Mouse (Mus musculus) neutrophil, adult 5-6 weeks (primary cell): ENCODE data around the gene Tvp23a. TPM values are rescaled to one million over a fixed set of nuclear protein-coding genes. Genes with fewer than 3 reads are reported as not detected.

Experiments
- ATAC-seq: fragments of 151-379, 151-347 bp; 2 replicates; pipeline ENCODE4 v1.8.0; 2017; ENCODE audit warnings: mild to moderate bottlenecking, moderate TSS enrichment; ENCODE audit not compliant: insufficient number of reproducible peaks, poor library complexity, low FRiP score, severe bottlenecking; ENCODE audit errors: extremely low read depth
- total RNA-seq: library from RNA; stranded (forward); fragments of 200-1000 nt; gene quantifications from 2 replicates; pipeline ENCODE4 v1.2.3, GENCODE M21; 2017

Gene Tvp23a
- total RNA-seq, 1 experiment from 2014 or later: 0.23 TPM

GRCm38 (mm10) chr16:10411764-10412746, 35.1 kb downstream of the Tvp23a start, which contains the start of gene Nubp1:
Nubp1 (plus strand) TSS chr16:10411948.
- peak; percentile 89 for ATAC-seq

GRCm38 (mm10) chr16:10399160-10399559, 48.0 kb downstream of the Tvp23a start:
- ATAC-seq: peak; percentile 74; the same call in 1 of the 2 replicates

DNA sequence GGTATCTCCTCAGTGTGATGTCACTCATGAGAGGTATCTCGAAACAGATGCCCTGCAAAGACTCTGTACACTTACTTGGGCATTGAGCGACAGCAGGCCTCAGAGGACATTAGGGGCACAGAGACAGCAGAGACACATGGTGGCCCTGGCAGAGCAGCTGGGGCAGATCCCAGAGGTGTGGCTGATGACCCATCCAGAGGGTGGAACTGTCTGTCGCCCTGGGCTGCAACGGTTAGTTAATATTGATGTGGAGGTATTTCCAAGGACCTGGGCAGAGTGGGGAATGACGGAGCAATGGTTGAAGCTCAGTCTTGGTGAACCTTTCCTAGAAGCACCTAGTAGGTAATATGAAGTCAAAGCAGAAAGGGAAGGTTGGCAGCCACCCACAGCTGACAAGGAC, 48.4 kb downstream of the Tvp23a start:
- ATAC-seq: no peak

DNA sequence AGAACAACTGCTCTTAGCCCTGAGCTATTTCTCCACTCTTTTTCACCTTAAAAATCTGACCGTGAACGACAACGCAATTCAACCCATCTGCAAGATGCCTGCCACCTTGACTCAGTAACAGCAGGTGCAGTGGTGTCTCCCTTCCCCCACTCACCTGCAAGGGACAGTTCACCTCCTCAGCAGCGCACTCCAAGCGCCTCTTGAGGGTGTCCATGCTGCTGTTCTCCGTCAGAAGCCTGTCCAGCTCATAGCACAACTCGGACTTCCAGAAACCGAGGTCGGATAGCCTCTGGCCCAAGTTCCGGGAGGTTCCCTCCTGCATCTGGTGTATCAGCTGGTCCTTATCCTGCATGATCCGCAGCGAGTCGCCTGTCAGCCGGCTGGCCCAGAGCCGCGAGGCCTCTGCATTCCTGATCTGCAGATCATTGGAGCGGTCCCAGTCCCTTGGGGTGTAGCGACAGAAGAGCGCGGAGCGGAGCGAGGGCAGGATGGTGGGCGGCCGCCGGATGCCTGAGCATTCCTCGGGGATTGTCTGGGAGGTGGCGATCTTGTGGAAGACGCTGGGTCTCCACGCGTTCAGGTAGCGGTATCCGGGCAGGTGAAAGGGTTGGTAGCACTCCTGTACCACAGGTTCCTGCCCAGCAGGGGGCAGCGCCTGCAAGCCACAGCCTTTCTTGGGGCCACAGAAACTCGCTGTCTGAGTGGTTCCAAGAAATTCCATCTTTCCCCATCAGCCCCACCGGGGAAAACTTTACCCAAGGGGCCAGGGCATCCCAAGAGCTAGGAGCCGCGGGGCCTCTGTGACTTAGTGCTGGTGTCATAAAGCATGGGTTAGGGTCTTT, 52.2 kb downstream of the Tvp23a start, which contains the start of gene Tekt5:
Gene Tekt5, minus strand, starts transcription at position 792 of the 842 bp plus-strand sequence.
- ATAC-seq: peak; percentile 37; the same call in 1 of the 2 replicates

DNA sequence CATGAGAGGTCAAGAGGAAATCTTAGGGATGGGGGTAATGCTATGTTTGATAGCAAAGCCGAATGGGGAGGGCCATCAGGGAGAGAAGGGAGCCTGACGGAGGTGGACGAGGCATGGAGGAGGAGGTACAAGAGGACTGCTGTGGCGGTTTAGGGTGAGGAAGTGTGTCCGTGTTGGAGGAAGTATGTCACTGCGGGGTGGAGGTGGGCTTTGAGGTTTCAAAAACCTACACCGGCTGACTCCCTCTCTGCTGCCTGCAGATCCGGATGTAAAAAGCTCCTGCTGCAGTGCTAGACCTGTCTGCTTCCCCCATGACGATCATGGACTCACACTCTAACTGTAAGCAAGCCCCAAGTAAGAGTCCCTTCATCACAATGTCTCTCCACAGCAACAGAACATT, 54.6 kb downstream of the Tvp23a start:
- no peak for ATAC-seq

GRCm38 (mm10) chr16:10388634-10389365, 58.4 kb downstream of the Tvp23a start:
- no peak for ATAC-seq

- ATAC-seq: no peak
Measured at GRCm38 (mm10) chr16:10385261-10385660, 61.9 kb downstream of the Tvp23a start.

GRCm38 (mm10) chr16:10384544-10384943, 62.6 kb downstream of the Tvp23a start:
- no peak for ATAC-seq

DNA sequence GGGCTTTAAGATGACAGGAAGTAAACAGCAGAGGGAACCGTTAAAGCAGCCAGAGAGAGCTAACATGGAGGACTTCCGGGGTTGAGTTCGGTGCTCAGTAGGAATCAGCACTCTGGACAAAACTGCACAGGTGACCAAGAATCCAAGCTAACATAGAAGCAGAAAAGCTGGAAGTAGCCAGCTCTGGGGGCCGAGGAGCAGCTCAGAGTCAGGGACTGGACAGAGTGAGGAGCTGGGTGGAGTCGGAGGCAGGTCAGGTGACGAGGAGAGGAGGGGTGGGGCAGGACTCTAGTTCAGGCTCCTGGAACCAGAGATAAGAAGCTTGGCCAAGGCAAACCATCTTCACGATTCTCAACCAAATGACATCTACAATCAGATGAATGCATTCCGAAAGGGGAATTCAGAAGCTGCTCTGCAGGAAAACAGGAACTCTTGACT, 63.1 kb downstream of the Tvp23a start:
- peak; percentile 52; the same call in 1 of the 2 replicates for ATAC-seq

DNA sequence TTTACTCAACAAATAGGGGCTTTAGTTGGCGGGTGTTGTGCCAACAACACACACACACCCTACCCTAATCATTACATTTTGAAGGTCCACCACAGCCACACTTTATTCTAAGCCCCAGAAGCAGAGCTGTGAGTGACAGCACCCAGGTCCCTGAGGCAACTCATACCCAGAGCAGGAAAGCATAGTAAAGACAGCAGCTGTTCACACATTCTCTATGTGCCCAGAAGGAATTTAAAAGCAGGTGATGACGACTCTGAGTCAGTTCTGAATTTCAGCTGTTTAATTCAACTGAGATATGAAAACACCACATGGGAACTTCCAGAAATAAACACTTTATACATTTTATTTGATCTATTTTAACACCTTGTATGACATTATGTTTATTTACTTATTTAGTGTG, 67.6 kb downstream of the Tvp23a start:
- no peak for ATAC-seq

- no peak for ATAC-seq
Measured at GRCm38 (mm10) chr16:10377286-10377685, 69.9 kb downstream of the Tvp23a start.

GRCm38 (mm10) chr16:10374254-10375011, 72.7 kb downstream of the Tvp23a start:
- ATAC-seq: no peak

DNA sequence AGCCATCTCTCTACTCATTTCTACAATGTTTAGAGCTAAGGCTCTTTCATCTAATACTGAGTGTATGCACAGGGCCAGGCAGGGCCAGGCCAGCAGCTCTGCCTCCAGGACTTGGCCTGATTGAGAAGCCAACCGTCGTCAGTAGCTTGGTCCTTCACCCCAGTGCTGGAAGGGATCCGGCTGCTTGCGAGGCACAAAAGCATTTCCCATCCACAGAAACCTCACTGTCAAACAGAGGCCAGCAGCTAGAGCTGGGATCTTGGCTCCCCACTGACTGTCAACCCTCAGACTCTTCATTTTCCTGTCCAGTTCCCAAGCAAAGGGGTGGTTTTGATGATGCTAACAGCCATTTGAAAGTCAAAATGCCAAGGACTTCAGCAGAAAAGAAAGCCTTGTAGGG, 74.8 kb downstream of the Tvp23a start:
- no peak for ATAC-seq

Other genes starting within 250 kb of the Tvp23a start
- gene Emp2, start 133.4 kb downstream of the Tvp23a start, total RNA-seq: 0.23 TPM in 1 of 2 replicates, not detected in the other
- gene Tekt5, start 51.9 kb downstream of the Tvp23a start, total RNA-seq: 0.23 TPM in 1 of 2 replicates, not detected in the other
- 44.9 and 49.1 TPM in 2 replicates for gene Nubp1, start 35.4 kb downstream of the Tvp23a start, total RNA-seq
- 137 and 148 TPM in 2 replicates for gene Ciita, start 32.7 kb upstream of the Tvp23a start, total RNA-seq
- 10.4 and 12.5 TPM in 2 replicates for gene Dexi, start 95.7 kb upstream of the Tvp23a start, total RNA-seq
- gene Clec16a, start 98.0 kb upstream of the Tvp23a start, total RNA-seq: 21.5 and 23.8 TPM in 2 replicates